Mouse (Mus musculus): Measurements from ENCODE around the gene Atxn2. TPM values are rescaled to one million over a fixed set of nuclear protein-coding genes. Genes with fewer than 3 reads are reported as not detected.

Gene Atxn2
- 120 TPM for polyA plus RNA-seq (2014; fragmentation: Illumina TruSeq; extraction: RNeasy Lipid Tissue Mini Kit (QIAGEN cat#74804); ENCODE audit: low read depth, low replicate concordance)

GRCm38 (mm10) chr5:121711174-121711927, at the start of gene Atxn2:
Gene Atxn2 (plus strand): TSS chr5:121711337.

GRCm38 (mm10) chr5:121837441-121838340, 126.6 kb downstream of the Atxn2 start, which contains the start of gene Sh2b3:
Gene Sh2b3 (minus strand): TSS chr5:121837646.

GRCm38 (mm10) chr5:121848743-121849142, 137.6 kb downstream of the Atxn2 start, which contains the start of gene Pheta1:
Gene Pheta1 (plus strand): TSS chr5:121848984.

Other genes with a start within 250 kb of the Atxn2 start
- gene Adam1b, start 207.9 kb upstream of the Atxn2 start, polyA plus RNA-seq (2014; fragmentation: Illumina TruSeq; extraction: RNeasy Lipid Tissue Mini Kit (QIAGEN cat#74804); ENCODE audit: low read depth, low replicate concordance): not detected
- 1.2 TPM for gene Adam1a, start 165.9 kb upstream of the Atxn2 start, polyA plus RNA-seq (2014; fragmentation: Illumina TruSeq; extraction: RNeasy Lipid Tissue Mini Kit (QIAGEN cat#74804); ENCODE audit: low read depth, low replicate concordance)
- not detected for gene Gm42878, start 165.9 kb upstream of the Atxn2 start, polyA plus RNA-seq (2014; fragmentation: Illumina TruSeq; extraction: RNeasy Lipid Tissue Mini Kit (QIAGEN cat#74804); ENCODE audit: low read depth, low replicate concordance)
- gene Mapkapk5, start 165.4 kb upstream of the Atxn2 start, polyA plus RNA-seq (2014; fragmentation: Illumina TruSeq; extraction: RNeasy Lipid Tissue Mini Kit (QIAGEN cat#74804); ENCODE audit: low read depth, low replicate concordance): 47.7 TPM
- 247 TPM for gene Aldh2, start 117.5 kb upstream of the Atxn2 start, polyA plus RNA-seq (2014; fragmentation: Illumina TruSeq; extraction: RNeasy Lipid Tissue Mini Kit (QIAGEN cat#74804); ENCODE audit: low read depth, low replicate concordance)
- 7.6 TPM for gene Acad12, start 92.4 kb upstream of the Atxn2 start, polyA plus RNA-seq (2014; fragmentation: Illumina TruSeq; extraction: RNeasy Lipid Tissue Mini Kit (QIAGEN cat#74804); ENCODE audit: low read depth, low replicate concordance)
- 4.5 TPM for gene Acad10, start 50.8 kb upstream of the Atxn2 start, polyA plus RNA-seq (2014; fragmentation: Illumina TruSeq; extraction: RNeasy Lipid Tissue Mini Kit (QIAGEN cat#74804); ENCODE audit: low read depth, low replicate concordance)
- gene Brap, start 50.8 kb upstream of the Atxn2 start, polyA plus RNA-seq (2014; fragmentation: Illumina TruSeq; extraction: RNeasy Lipid Tissue Mini Kit (QIAGEN cat#74804); ENCODE audit: low read depth, low replicate concordance): 57.8 TPM
- gene Sh2b3, start 126.3 kb downstream of the Atxn2 start, polyA plus RNA-seq (2014; fragmentation: Illumina TruSeq; extraction: RNeasy Lipid Tissue Mini Kit (QIAGEN cat#74804); ENCODE audit: low read depth, low replicate concordance): 4.8 TPM
- 0.48 TPM for gene Pheta1, start 137.6 kb downstream of the Atxn2 start, polyA plus RNA-seq (2014; fragmentation: Illumina TruSeq; extraction: RNeasy Lipid Tissue Mini Kit (QIAGEN cat#74804); ENCODE audit: low read depth, low replicate concordance)

All from liver, adult 10 weeks (tissue).